Mouse (Mus musculus): ENCODE measurements around the gene Shd.

DNA sequence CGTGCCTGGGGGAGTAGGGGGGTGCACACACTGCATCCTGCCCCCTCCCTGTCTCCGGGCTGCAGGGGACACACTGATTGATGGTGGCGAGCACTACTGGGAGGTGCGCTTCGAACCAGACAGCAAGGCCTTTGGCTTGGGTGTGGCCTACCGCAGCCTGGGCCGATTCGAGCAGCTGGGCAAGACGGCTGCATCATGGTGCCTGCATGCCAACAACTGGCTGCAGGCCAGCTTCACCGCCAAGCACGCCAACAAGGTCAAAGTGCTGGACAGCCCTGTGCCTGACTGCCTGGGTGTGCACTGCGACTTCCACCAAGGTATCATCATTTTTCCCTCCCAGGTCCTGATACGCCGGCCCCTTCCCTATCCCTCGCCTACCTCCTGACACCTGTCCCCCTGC is 25.7 kb downstream of the Shd start:
- TF ChIP-seq POLR2A (IDR thresholded peaks at IDR 0.05; ENCODE audit: control insufficient read depth, low read depth, low read length), result no peak
- no peak for TF ChIP-seq CTCF (IDR thresholded peaks at IDR 0.05; ENCODE audit: control insufficient read depth, insufficient read depth, insufficient replicate concordance, low read depth, low read length)

All from testis, adult 2 months (tissue).